Mouse (Mus musculus): Measurements from ENCODE around the gene Iqcn. TPM values are rescaled to one million over a fixed set of nuclear protein-coding genes. Genes with fewer than 3 reads are reported as not detected.

Iqcn gene
- total RNA-seq (2017), result 0.05 TPM in 1 of 2 replicates, not detected in the other

DNA sequence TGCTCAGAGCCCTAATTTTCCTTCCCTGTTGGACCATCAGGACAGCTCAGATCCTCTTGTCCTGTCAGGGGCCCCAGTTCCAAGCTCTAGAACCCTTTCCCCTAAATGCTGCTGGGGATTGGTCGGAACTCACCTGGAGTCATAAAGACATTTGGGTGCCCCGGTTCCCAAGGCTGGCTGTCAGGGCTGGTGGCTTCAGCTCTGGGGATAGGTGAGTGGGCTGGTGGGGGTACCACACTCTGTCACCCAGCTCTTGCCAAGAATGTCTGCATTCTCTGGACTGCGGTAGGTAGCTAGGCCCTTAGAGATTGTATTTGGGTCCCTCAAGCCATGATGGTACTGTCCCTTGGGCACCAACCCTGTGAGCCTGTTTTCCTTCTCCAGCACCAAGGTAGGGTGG lies at the start of gene Iqcn:
Gene Iqcn, plus strand, starts transcription at position 171 of the 400 bp plus-strand sequence.
- ATAC-seq (replicated peaks; ENCODE audit: low read depth, poor library complexity, severe bottlenecking), result no peak

DNA sequence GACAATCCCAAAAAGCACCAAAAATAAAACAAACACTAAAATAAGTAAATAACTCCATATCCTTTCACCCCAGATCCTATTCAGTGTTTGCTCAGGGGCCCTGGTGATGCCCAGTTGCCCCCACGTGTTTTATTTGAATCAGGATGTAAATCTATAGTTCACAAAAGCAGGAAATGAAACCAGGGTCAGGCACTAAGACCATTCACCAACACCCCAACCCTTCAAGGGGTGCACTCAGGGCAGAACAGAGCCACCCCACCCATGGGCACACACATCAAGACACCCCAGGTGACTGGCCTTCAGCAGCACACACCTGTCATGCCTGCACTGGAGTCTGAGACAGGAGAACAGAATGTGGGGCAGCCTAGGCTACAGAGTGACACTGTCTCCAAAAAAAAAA lies 49.1 kb upstream of the Iqcn start:
- no peak for ATAC-seq (replicated peaks; ENCODE audit: low read depth, poor library complexity, severe bottlenecking)

DNA sequence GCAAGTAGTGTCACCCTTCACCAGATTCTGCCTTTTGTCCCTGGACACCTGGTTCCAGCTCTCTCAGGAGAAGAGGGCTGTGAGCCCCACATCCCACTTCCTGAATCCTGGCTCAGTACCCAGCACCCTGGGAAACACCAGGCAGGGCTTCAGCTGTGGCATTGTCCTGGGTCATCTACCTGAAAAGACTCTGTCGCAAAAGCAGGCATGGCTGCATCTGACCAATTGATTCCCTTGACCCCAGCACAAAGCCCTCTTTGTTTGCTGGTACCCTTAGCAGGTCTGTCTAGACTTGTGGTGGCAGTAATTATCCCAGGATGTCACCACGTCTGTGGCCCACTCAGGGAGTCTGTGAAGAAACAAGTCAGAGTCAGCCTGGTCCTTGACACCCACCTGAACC lies 47.8 kb upstream of the Iqcn start:
- ATAC-seq (replicated peaks; ENCODE audit: low read depth, poor library complexity, severe bottlenecking), result no peak

DNA sequence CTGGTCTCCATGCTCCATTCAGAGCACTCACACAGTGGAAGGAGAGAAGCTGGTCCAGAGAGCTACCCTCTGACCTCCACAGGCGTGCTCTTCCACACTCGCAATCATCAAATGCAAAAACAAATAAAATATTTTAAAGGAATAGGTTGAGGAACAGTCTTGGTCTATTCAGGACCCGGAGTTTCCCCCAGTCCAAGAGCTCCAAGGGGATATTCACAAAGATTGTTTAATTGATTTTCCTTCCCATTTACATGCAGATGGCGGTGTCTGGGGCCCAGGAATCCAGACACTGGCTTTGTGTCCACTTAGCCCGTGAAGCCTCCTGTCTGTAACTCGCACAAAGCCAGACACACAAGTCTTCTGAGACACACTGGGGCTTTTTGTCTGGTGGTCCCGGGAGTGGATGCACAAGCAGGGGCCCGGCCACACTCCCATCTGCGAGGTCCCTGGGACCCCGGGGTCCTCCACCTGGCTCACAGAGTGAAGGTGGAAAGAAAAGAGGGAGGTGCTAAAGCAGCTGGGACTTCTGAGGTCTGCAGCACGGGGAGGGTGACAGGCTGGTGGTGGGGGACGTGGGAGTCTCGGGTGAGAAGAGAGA lies 47.0 kb upstream of the Iqcn start:
- ATAC-seq (replicated peaks; ENCODE audit: low read depth, poor library complexity, severe bottlenecking), result no peak

DNA sequence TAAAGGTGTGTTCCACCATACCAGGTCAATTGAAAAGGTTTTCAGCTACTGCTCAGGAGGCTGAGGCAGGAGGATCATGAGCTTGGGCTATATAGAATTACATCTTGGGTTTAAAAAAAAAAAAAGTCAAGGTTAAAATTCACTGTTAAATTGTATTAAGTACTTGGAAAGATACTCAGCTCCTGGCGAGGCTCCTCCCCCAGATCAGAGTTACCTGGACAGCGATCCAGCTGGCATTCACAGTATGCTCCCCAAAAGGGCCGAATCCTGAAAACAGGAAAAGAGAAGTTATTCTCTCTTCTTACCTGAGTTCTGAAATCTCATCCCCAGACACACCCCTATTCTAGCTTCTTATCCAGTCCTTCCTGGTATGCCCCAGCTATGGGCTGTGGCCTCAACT lies 46.0 kb upstream of the Iqcn start:
- ATAC-seq (replicated peaks; ENCODE audit: low read depth, poor library complexity, severe bottlenecking), result no peak

DNA sequence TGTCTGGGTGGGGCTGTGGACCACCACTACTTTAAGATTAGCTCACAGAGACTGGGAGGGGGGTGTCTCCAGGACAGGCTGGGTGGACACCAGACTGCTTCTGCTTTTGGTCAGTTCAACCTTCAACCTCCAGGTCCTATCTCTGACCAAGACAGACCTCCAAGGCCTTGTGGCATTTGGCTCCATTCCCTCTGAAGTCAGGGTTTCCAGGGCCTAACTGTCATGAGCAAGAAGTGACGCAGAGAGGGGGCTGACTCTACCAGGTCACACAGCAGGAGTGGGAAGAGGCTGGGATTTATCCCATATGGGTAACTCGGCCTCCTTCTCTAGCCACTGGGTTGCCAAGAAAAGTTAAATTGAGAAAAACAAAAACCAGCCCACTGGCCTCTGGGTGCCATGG lies 45.5 kb upstream of the Iqcn start:
- no peak for ATAC-seq (replicated peaks; ENCODE audit: low read depth, poor library complexity, severe bottlenecking)

DNA sequence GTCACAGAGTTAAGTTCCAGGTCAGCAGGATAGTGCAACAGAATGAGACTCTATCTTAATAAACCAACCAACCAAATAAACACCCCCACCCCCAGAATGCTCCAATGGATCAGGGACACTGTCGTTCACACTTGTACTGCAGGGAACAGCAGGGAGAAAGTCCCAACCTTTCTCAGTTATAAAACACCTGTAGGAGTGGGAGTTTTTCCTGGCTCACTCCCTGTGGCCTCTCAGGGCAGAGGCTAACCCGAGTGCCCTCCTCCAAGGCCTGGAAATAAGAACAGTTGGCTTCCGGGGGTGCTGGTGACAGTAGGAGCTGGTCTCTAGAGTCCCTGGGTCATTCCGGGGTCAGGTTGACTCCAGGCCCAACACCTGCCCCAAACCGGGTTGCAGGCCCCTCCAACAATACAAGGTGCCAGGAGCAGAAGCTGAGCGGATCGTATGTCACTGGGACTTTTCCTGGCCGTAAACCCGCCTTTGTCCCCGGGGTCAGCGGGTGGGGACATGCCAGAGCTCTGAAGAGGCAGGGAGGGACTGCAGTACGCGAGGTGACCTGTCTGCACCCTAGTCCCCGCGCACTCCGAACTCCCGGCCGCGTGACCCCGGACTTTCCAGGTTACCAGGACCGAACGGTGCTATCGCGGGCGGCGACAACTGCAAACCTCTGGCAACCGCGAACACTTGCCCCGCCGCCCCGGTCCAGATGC lies 44.2 kb upstream of the Iqcn start:
- peak; percentile 28 for ATAC-seq (replicated peaks; ENCODE audit: low read depth, poor library complexity, severe bottlenecking)

DNA sequence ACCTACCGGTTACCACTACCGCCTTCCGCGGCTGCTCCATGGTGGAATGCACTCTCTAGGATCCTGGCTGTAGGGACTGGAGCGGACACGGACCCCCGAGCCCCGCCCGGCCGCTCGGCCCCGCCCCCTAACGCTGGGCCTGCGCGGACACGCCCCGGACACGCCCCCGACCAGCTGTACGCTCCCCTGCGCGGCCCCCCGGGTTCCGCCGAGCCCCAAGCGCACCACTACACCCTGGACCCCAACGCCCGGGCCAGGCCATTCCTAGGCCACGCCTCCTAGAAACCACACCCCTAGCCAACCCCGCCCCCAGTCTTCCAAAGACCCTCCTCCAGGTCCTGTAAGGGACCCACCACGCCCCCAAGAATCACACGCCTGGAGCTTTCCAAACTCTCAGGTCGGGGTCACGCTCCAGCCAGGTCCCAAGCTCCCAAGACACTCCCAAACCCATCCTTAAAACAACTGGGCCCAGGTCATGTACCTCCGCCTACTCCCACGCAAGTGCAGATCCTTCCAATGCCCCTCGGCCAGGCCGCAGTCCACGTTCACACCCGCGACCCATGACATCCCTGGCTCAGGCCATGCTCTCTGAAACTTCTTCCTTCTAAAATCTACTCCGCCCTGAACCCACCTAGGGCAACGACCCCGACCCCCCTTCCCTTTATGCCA lies 43.5 kb upstream of the Iqcn start:
- peak; percentile 84 for ATAC-seq (replicated peaks; ENCODE audit: low read depth, poor library complexity, severe bottlenecking)

DNA sequence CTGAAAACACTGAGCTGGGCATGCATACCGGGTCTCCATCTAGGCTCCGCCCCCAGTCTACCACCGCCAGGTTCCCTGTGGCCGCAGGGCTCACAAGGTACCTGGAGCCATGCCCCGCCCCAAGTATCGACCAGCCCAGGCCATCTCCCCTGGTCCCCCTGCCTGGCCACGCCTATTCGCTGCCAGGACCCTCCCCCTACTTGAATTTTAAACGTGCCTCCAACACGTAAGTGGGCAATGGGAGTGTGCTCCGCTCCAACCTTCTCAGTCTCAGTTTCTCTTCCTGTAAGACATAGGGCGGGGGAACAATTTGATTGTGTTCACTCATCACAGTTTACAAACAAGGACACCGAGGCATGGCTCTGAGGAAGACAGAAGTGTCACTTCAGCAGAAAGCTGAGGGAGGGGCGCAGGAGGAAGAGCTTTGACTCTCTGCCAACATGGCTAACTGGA lies 43.0 kb upstream of the Iqcn start, which contains the start of gene Pgpep1:
Gene Pgpep1, minus strand, starts transcription at position 116 of the 453 bp plus-strand sequence.
- peak; percentile 51 for ATAC-seq (replicated peaks; ENCODE audit: low read depth, poor library complexity, severe bottlenecking)

DNA sequence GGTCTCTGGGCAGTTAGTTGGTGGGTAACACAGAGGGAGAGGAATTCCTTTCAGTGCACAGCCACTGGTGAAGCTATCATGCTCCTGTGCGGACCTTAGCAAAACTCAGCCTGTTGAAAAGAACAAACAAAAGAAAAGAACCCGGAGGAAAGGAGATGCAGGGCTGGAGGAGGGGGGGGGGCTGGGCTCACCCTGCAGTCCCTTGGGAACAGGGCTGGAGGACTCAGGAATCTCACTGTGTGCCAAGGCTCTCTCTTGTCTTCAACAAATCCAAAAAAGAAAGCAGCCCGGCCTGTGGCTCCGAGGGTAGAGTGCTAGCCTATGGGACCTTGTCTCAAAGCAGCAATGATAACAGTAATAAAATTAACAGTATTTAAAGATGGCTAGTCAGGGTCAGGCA lies 39.6 kb upstream of the Iqcn start:
- ATAC-seq (replicated peaks; ENCODE audit: low read depth, poor library complexity, severe bottlenecking), result no peak

DNA sequence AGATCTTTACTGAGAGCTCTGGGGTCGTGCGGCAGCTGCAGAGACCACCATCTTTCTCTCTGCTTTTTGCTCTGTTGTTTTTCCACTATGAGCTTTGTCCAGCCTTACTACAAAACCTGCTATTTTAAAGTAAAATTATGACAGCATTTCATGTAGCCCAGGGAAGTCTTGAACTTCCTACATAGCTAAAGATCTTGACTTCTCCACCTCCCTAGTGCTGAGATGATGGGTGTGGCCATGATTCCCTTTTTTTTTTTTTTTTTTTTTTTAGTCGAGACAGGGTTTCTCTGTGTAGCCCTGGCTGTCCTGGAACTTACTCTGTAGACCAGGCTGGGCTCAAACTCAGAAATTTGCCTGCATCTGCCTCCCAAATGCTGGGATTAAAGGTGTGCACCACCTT lies 38.6 kb upstream of the Iqcn start:
- ATAC-seq (replicated peaks; ENCODE audit: low read depth, poor library complexity, severe bottlenecking), result no peak

DNA sequence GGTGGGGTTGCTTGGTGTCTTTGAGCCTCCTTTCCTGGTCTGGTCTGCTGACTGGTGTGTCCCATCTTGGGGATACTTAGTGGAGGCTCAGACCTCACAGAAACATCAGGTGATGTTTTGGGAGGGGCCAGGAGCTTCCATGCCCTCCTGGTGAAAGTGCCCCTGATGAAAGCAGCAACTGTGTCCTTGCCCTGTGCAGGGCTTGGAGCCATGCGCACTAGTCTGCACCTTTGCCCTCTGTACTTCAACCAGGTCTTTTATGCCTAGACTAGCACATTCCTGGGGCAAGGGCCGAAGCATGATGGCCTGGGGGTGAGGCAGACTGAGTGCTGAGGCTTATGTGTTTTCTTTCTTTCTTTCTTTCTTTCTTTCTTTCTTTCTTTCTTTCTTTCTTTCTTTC lies 37.7 kb upstream of the Iqcn start:
- ATAC-seq (replicated peaks; ENCODE audit: low read depth, poor library complexity, severe bottlenecking), result no peak

DNA sequence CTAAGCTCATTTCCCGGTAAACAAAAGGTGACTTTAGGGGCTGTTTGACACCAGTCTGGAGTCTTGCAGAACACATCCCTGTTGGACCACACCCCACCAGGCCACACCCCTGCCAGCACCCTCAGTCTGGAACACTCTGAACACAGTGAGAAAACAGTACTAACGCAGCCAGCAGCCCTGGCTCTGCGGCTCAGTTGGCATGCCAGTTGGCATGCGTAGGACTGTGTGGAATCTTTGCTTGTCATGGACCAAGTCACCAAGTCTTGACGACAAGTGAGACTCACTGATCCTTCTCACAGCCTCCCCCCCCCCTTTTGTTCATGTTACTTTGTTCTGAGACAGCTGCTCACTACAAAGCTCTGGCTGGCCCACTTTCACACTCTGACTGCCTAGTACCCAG lies 36.2 kb upstream of the Iqcn start:
- ATAC-seq (replicated peaks; ENCODE audit: low read depth, poor library complexity, severe bottlenecking), result no peak

DNA sequence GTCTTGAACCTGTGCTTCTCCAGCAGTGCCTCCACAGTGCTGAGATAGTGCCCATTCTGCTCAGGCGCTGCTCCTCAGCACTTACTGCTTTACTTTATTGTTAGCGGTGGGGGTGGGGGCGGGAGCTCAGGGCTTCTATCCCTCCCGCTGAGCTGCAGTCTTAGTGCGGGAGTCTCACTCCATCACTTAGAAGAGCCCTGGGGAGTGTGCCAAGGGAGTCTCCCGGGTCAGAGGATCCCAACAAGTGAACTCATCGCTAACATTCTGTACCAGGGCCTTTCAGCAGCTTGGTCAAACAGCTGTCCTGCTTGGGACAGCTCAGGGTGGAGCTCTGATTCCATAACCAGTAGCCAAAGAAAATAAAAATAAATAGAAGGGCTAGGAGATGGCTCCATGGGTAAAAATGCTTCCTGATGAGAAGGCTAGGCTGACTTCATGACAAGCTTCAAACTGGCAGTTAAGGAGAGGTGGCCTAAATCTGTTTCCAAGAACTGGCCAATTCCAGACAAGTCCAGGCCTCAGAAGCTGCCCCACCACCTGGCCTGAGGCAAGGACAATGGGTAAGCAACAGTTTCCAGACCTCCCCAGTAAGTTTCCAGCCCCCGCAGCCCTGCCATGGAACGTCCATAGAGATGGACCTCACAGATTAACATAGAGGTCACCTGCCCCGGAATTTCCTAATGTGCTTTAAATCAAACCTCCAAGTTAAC lies 31.5 kb upstream of the Iqcn start:
- ATAC-seq (replicated peaks; ENCODE audit: low read depth, poor library complexity, severe bottlenecking), result no peak

DNA sequence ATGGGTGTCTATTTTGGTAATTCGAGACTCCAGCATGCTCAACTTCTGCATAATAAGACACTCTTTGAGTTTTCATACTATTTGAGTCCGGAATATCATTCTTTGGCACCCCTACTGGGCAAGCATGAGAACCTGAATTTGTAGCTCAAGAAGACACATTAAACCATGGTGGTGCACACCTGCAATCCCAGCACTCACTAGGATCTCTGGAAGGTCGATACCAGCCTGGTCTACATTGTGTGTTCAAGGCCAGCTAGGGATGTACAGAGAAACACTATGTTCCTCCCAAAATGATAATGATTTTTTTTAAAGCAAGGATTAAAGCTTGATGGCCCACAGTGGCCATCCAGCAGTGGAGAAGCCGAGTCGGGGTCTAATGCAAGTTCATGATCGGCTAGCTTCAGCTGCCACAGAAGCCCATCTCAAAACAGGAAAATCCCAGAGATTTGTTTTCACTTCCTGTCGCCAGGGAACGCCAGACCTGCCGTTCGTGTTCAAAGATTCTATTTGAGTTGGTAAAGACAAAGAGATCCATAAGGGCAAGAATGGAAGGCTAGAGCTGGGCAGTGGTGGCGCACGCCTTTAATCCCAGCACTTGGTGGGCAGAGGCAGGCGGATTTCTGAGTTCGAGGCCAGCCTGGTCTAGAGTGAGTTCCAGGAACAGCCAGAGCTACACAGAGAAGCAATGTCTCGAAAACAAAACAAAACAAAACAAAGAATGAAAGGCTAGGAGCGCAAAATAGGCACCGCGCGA lies 30.8 kb upstream of the Iqcn start:
- ATAC-seq (replicated peaks; ENCODE audit: low read depth, poor library complexity, severe bottlenecking), result no peak

DNA sequence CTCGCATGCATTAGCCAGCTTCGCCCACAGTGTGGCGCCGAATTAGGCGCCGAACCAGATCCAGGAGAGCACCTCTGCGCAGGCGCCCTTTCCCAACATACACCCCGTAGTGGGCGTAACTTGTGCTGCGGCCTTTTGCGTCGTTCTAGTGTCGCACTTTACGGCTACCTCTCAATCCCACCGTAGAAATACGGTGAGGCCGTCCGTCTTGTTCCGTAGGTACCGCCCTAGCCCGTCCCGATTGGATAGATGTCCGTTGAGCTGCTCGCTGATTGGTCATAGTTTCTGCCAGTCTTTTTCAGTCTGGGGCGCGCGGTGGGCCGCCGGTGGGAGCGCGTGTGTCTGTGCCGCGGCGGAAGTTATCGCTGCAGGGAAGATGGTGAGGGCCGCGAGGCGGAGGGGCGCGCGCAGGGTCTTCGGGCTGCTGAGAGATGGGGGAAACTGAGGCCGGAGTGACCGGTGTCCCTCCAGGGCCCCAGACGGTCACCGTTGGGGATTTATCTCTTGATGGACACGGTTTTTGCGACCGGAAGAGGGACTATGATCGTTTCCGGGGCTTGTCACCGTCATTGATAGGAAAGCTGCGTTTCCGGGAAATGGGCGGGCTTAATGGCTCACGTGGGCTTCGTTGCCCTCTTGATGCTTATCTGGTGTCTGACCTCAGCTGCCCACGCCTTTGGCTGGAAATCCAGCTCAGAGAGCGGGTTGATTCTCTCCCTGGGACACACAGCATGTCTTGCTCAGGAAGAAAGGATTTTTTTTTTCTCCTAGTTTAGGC lies 30.0 kb upstream of the Iqcn start, which contains the start of gene Lsm4:
Gene Lsm4, plus strand, starts transcription at position 170 of the 778 bp plus-strand sequence.
- peak; percentile 88 for ATAC-seq (replicated peaks; ENCODE audit: low read depth, poor library complexity, severe bottlenecking)

DNA sequence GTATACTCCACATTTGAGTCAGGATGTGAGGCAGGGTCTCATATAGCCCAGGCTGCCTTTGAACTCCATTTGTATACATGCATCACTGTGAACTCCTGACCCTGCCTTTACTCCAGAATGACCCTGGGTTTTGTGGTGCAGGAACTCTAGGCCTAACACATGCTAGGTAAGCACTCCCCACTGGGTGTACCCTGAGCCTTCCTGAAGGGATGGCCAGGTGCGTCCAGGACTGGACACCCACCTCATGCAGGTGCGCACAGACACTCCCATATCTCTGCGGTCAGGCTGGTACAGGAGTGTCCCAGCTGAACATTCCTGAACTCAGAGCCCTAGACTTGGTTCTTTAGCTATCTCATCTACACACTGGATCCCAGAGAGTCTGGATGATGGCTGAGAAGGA lies 29.1 kb upstream of the Iqcn start:
- ATAC-seq (replicated peaks; ENCODE audit: low read depth, poor library complexity, severe bottlenecking), result no peak

DNA sequence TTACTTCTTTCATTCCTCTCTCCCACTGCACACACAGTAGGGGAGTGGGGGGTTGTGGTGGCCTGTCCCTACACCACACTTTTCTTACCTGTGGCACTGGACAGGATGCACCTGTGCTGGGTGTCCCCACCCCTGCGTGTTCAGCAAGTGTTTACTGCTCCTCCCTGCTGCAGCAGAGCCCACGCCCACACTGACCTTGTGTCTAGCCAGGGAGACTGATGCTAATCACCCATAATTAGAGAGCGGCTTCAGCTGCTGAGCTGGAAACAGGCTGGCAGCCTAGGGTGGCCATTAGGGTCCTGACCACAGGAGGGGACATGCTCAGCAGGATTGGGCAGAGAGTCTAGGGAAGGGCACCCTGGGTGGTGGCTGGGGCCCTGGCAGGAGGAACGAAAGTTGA lies 28.5 kb upstream of the Iqcn start:
- no peak for ATAC-seq (replicated peaks; ENCODE audit: low read depth, poor library complexity, severe bottlenecking)

DNA sequence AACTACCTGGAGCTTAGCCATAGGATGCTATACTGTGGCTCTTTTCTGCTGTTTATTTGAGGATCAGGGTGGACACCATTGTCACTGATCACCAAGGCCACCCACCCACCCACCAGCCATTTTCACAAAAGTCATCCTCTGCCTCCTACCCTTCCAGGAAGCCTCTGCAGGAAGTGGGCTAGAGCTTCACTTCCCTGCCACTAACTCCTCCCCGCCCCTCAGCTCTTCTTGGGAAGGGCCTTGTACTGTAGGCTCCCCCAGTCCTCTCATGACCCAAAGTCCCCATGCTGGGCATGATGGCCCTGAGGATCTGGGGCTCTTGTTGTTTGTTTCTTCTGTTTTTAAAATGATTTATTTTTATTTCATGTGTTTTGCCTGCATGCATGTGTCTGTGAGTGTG lies 27.9 kb upstream of the Iqcn start:
- ATAC-seq (replicated peaks; ENCODE audit: low read depth, poor library complexity, severe bottlenecking), result peak; percentile 16
